Mouse (Mus musculus) adrenal gland, postnatal 14 days (tissue): ENCODE results near the gene Smox. TPM values are rescaled to one million over a fixed set of nuclear protein-coding genes. Genes with fewer than 3 reads are reported as not detected.

Experiments used
- DNase-seq: peaks from one replicate; pipeline ENCODE4 v3.0.0; 2021; ENCODE audit warnings: mixed read lengths
- total RNA-seq: library from RNA; stranded (reverse); gene quantifications from 2 replicates; pipeline ENCODE4 v1.2.3, GENCODE M21; 2021

Smox gene
- total RNA-seq, 1 experiment from 2014 or later: 25.1 TPM

DNA sequence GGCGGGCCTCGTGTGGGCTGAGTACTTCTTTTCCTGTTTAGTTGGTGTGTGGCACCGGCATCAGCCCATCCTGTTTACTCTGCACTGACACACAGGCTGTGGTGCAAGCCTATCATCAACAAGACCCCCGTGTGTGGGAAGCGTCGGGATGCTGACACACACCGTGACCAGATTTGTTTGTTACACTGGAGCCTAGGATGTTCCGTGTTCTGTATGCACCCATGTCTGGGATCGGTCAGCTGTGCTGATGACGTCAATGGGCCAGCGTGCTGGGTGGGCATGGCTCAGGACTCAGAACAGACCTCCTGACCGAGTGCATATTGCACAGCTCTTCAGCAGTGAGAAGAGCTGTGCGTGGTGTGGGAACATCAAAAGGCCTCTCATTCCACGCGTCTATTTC, 6.2 kb upstream of the Smox start:
- DNase-seq: no peak

DNA sequence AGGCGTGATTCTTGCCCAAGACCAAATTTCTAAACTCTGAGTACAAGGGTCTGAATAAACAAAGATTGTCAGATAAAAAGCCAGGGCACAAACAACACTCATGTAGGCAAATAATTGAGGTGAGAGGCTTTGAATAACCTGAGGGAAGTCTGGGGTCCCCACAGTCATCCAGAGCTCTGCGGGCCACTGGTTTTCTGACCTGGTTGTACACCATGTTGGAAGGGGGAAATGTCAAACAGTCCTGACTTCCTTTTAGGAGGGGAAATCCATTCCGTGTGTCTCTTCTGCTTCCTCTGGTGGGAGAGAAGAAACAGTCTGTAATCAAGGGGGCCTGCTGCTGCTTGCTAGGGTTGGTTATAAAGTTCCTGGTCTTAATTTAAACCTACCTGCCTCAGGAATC, 5.2 kb upstream of the Smox start:
- DNase-seq: no peak

DNA sequence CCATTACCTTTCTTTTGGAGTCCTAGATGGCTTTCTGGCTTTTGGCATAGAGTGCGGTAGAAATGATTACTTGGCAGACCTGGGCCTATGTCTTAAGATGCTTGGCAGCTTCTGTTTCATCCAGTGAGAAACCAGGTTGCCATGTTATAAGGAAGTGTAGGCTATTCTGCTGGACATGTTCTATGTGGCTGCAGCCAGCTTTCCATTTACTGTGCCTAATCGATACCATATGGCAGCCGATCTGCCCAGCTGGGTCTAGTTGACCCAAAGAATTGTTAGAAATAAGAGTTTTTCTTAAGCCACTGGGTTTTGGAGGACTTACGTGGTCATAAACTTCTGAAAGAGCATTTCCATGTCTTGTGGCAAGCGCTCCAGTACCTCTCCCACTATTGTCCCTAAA, 4.0 kb upstream of the Smox start:
- no peak for DNase-seq

DNA sequence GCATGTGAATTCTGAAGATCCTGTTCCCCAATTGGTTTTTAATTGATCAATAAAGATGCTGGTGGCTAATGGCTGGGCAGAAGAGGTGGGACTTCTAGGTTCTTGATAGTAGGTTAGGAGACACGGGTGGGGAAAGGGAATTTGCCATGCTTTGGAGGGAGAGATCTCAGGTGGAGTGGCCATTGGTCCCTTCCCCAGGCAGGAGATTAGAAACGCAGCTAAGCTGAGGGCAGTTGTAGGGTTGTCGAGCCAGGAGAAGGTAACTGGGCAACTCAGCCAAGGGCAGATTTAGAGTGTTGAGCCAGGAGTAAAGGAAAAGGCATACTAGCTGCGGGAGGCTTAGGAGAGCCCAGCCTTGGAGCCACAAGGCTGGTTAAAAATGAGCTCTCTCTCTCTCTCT, 3.0 kb upstream of the Smox start:
- no peak for DNase-seq

DNA sequence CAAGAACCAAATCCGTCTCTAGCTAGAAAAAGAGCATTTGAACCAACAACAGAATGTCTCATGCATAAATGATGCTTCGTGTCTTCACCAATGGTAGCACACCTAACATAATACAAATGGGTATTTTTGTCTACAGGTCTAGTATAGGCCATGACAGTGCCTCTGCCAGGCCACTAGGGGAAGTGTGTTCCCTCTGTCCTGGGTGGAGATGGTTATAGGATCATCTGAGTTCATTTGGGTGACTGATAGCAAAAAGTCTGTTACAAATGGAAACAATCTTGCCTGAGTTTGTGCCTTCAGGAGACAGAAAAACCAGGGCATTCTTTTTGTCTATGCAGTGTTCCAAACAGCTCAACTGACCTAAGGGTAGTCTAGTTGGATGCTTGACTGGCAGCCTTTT, 2.4 kb upstream of the Smox start:
- no peak for DNase-seq

DNA sequence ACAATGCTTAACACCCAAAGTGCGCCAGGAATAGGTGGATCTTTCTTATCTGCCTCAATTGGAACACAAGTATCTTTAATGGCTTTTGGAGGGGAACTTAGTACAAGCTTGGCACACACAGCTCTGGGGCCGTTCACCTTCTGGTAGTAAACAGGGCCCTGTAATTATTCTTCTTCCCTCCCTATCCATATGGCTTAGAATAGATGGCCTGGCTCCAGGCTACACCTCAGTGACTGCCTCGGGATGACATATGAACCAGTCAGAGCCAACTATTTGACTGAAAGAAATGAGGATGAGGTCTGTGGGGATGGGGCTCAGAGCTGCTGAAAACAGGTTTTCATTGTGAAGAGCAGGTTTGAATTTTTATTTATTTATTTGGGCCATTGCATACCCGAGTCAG, 1.7 kb upstream of the Smox start:
- DNase-seq: no peak

DNA sequence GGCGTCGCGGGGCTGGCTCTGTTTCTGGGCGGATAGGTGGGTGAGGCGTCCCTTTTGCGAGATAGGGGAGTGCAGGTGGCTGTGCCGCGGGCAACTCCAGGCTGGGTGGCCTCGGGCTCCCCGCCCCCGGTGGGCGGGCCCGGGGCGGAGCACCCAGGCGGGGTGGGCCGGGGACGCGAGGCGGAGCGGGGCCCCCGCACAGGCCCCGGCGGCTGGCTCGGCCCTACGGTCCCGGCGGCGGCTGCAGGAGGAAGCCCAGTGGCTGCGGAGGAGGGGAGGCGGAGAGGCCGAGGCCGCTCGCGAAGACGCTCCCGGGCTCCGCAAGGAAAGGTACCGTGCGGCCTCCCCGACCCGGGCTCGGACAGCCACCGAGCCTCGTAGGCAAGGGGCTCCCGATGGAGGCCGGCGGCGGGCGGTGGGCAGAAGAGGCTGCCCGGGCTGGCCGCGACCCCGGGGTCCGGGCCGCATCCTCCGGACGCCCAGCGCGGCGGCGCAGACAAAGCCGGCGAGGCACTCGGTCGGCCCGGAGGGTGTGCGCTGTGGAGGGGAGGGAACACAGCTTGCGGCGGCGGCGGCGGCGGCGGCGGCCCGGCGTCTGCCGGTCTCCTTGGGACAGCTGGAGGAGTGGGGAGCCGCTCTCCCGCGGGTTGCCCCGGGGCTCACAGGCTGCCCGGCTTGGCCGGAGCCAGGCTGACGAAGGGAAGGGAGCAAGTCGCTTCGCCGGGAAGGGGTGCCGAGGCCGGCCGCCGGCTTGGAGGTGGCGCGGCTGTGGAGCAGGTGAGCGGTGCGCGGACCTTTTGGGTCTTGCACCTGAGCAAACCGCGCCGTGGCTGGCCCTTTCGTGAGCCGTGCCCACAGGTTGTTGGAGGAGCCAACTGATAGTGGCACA, 655 bp downstream of the Smox start:
- peak; percentile 89 for DNase-seq

DNA sequence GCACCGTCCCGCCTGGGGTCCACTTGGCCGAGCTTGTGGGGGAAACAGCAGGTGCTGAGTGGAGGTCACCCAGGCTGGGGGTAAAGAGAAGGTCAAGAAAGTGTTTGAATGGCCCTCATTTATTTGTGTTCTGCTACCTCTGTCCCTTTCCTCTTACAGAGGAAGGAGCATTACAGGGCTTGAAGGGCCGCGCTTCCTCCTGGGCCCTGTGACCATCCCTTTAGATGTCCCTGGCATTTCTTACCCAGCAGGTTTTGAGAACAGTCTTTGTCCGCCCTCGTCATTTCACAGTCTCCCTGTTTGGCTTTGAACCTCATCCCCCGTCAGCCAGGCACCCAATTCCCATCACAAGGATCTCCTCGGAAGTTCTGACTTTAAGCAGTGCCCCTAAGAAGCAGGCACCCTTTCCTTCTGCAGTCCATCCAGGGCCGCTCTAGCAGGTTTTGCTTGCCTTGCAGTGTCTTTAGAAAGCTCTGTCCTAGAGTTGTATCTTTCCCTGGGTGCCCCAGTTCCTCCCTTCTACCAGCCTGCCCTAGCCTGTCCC, 1.4 kb downstream of the Smox start:
- DNase-seq: no peak

DNA sequence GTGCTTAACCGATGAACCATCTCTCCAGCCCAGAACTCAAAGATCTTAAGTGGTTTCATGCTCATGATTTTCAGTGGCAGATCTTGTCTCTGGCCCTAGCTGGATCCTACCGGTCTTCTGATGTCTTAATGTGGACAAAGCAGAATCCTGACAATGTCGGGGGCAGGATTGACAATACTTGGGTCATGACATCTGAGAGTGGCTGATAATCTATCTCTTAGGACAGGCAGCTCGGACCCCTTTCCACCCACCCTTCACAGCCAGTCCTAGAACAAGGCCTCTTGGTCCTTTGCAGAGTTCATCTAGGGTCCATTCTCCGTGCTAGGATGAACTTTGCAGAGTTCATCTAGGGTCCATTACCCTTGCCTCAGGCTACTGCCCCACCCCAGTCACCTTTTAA, 2.1 kb downstream of the Smox start:
- DNase-seq: no peak

DNA sequence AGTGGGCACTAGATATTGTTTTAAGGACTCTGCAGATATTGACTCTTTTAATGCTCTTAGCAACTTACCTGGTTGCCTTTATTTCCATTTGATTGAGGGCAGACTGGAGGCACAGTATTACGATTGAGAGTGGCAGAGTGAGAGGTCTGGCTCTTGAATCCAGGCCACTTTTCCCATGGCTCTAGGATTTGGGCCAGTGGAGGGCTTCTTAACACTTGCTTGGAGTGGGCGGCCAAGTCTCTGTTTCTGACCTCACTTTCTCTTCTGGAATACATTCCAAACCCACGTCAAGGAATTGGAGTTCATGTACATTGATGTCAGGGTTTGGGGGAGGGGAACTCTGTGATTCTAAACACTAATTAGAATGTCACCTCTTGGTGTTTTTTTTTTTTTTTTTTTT, 4.0 kb downstream of the Smox start:
- DNase-seq: no peak

DNA sequence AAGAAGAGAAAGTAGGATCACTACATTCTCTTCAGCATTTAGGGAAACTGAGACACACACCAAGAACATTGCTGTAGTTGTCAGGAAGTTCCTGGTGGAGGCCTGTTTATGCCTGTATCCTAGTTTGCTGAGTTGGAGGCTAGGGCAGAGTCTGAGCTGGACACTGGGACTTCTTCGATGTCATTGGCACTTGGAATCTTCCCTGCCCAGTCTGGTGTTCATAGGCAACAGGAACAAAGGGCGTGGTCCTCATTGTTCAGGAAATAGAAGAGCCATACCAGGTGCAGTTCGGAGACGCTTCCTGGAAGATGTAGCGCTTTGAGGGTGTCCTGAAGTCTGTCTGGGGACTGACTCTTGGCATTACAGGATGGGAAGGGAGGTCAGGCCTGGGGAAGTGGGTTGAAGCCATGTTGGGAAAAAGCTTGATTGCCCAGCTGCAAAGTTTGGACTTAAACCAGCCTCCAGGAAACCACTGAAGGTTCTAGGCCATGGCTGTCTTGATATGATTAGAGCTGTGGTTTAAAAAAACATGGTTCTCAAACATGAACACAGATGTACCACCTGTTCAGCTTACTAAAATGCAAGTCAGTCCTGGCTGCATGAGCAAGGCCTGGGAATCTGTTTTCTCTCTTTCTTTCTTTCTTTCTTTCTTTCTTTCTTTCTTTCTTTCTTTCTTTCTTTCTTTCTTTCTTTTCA, 5.0 kb downstream of the Smox start:
- DNase-seq: no peak

DNA sequence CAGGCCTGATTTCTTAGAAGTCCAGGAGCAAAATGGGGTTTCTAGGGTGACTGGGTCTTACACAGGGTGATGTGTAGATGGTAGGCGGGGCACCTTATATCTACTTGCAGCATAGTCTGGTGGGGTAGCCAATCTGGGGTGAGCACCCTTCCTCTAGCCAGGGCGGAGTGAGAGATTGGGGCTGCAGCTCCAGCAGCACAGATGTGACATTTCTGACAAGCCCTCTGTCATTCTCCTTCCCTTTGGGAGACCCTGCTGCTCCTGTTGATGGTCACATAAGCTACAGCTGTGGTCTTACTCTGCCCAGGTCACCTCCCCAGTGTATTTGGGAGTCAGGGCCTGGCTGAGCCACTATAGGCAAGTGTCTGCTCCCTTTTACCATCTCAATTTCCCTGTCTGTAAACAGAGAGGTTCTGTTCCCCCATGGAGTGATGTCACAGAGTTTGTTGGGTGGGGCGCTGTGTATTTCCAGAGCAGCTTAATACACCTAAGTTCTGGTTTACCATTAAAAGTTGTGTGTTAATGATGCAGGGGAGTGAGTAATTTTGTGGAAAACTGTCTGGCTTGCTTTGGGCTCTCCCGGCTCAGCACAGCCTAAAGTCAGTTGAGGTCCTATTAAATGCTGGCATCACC, 6.0 kb downstream of the Smox start:
- DNase-seq: no peak

DNA sequence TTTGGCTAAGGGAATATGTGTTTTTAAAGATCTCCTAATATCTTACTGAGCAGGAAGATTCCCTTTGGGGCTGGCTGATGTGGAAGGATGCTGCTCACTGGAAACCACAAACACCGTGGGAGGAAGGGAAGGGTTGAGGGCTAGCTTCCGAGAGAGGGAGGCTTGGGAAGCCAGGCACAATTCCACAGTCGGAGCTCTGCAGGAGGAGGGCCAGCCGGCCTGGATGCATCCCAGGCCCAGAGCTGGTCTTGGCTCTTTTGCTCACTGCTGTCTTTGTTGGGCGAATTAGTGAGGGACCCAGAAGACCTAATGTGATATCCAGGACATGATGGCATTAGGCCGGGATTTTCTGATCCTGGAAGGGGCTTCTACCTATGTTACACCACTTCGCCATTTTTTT, 6.9 kb downstream of the Smox start:
- no peak for DNase-seq

DNA sequence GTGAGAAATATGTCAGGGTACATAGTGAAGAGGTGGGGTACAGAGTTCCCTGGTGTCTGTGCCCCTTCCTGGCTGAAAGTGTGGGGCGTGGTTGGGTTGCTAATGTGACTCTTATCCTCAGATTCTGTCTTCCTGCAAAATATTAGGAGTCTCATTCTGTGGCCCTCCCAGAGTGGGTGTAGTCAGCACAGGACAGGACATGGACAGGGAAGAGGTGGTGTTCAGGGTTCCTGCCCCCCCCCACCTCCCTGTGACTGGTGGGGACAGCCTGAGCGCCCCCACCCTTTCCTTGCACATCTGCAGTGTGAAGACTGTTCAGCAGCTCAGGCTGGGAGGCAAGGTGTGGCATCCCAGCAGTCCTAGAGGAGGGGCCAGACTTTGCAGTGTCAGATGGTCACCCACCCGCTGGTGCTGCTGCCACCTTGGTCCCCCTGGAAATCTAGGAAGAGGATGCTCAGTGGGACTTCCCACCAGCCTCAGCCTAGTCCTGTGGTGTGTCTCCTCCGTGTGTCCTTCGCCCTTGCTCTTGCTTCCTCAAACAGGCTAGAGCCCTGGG, 8.1 kb downstream of the Smox start:
- DNase-seq: no peak

DNA sequence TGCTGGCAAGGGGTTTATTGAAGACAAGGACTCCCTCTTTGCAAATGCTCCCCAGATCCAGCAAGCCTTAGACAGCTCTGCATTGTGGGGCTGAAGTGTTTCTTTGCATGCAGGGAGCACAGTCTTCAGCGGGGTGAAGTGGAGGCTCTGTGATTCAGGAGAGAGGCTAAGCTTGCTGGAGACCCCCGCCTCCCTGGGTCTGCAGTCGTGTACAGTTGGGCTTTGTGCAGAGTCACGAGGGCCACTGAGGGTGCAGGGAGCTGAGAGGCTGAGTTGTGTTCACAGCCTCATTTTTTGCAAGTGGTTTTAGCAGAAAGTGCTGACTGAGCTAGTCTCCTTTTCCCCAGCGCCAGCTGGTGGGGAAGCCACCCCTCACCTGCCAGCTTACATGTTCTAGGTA, 10.6 kb downstream of the Smox start:
- DNase-seq: no peak

DNA sequence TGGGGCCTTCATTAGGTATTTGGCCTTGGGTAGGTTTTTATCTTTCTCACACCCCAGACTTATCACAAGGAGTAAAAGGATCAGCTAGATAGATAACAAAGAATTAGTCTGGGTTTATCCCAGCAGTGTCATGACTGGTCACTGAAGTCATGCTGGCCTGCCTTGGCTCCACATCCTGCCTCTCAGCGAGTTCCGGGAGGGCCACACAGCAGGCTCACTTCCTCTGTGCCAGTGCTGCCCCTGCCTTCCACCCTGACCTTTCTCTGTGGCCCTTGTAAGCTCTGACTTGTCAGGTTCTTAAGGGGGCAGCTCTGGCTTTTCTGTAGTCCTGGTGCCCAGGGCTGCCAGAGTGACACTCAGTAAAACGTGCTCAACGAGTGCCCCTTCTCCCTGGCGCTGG, 11.3 kb downstream of the Smox start:
- DNase-seq: peak; percentile 40

DNA sequence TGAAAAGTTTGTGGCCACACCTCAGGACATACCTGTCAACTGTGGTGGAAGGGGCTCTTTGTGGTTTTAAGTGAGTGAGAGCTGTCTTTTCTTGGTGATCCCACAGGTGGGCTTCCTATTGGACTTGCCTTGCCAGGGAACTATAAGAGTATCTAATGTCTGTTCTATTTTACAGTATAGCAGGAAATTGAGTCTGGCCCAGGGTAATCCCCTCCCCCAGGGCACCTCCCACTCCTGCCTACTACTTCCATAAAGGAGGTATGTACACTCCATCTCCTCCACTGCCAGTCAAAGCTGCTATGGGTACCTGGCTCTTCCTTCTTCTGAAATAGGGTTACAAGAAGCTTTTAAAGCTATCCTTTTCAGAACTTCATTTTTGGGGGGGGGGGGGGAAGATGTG, 14.1 kb downstream of the Smox start:
- no peak for DNase-seq

DNA sequence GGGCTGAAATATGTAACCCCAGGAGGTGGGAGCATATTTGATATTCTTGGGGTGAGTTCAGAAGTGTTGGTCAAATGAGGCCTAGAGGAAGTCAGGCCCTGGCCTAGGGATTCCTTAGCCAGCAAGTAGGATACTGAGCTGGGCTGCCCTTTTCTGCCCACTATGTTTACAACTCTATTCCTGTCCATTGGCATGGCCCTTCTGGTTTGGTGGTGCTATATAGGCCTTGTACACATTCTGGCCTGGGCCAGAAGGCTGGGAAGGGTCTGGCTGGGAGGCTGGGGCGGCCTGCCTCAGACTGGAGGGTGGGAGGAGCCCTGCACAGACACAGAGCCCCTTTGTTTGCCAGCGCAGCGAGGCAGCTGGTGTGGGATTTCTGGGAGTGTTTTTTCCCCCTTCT, 15.1 kb downstream of the Smox start:
- no peak for DNase-seq

DNA sequence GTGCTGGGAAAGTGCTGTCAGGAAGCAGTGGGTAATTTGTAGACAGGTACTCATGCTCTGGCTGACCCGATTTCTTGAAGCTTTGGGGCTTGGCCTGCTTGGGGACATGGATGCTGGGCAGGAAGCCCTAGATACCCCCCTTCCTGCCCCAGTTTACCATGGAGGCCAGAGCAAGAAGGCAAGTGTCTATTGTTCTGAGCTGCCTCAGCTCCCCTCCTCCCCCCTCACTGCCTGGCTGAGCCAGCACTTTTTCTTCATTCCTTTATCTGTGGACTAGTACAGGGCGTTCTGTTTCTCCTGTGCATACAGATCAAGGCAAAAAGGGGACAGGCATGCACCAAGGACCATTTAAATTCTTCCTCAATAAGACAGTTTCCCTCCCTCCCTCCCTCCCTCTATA, 17.2 kb downstream of the Smox start:
- DNase-seq: no peak

DNA sequence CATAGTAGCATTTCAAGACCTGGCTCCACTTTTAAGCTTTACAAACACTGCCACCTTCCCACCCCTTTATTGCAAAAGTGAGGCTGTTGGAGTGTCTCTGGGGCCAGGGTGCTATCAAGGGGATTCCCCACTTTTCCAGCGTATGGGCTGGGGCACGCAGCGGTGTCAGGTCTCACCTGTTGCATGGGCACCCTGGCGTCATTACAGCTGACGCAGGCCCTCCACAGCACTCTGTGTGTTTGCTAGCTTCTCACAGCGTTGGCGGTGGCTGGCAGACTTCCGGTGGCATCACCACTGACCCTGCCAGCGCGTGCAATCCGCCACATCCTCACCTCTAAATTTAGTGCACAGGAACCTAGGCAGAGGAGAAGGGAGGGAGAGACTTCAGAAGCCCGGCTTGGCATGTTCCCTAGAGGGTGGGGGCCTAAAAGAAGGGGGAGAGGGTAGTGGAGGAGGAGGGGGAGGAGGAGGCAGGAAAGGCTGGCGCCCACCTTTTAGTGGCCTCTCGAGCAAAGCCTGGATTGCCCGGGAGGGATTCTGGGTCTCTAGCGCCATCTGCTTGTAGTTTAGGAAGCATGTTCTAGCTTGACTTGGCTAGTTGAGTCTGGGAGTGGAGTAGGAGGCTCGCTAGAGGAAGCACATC, 18.5 kb downstream of the Smox start:
- peak; percentile 72 for DNase-seq

DNA sequence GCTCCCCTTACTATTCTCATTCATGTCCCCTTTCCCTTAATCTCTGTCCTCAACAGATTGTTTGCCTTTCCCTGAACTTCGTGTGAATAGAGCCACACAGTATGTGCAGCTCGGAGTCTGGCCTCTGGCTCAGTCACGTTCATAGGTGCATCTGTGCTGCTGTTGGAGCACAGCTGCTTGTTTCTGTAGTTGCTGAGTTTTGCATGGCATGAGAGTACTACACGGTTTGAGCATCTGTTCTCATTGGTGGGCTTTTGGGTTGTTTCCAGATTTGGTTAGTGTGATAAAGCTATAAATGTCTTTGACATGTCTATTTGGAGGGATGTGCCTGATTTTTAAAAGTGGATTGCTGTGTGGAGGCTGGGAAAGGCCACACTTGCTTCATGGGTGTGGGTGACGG, 19.2 kb downstream of the Smox start:
- DNase-seq: no peak

DNA sequence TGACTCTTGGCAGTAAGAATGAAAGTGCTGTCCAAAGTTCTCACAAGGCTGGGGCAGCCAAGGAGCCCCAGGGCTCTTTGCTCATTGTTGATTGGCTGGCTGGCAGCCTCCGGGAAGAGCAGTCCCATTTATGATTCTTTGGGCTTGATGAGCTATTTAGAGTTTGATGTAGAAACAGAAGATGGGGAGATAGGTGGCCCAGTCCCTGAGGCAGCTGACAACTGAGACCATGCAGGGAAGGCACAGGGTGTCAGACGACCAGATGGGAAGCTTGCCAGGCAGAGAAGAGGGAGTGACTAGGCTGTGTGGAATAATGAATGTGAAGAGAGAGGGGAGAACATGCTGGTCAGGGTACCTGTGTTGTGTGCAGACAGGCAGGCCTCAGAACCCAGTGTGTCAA, 22.2 kb downstream of the Smox start:
- DNase-seq: no peak
